Mouse (Mus musculus): ENCODE measurements at regions not wholly inside any gene's neighbourhood (a gene's known extent, or its start where the extent isn't known, plus 50 kb on each side); places are given as distances from the start of the nearest gene placed in this dataset.

DNA sequence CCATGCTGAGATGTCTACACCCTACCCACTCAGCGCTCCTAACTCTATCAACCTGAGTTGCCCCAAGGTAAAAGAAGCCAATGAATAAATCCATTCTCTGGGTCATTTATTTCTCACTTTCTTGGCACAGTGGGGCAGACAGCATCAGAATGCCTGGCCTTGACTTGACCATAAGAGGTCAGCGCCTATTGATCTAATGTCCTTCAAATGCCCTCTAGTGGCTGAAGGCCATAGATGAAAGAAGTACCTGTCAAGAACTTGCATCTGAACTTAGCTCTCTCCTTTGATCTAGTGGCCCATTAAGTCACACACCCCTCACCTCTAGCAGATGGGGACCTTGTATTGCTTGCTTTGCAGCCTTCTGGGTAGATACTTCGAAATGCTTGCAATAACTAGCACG, 159.5 kb upstream of the Smarca2 start:
- Histone ChIP-seq H3K4me3 (no peak overlapping the region), H3K27me3 (no peaks in the 10 kb centered on the region), H3K4me1 (no peaks in the 10 kb centered on the region), H3K9me3 (no peaks in the 10 kb centered on the region), H3K4me2 (replicated peaks) (no peak overlapping the region), H3K36me3 (no peaks in the 10 kb centered on the region), H3K9ac (replicated peaks) (no peak overlapping the region), H3K27ac (replicated peaks) (no peak overlapping the region)
- no peak for ATAC-seq (ENCODE audit: low FRiP score, low read depth)
- 89% methylated on average over 4 of the region's 4 CpGs for WGBS

DNA sequence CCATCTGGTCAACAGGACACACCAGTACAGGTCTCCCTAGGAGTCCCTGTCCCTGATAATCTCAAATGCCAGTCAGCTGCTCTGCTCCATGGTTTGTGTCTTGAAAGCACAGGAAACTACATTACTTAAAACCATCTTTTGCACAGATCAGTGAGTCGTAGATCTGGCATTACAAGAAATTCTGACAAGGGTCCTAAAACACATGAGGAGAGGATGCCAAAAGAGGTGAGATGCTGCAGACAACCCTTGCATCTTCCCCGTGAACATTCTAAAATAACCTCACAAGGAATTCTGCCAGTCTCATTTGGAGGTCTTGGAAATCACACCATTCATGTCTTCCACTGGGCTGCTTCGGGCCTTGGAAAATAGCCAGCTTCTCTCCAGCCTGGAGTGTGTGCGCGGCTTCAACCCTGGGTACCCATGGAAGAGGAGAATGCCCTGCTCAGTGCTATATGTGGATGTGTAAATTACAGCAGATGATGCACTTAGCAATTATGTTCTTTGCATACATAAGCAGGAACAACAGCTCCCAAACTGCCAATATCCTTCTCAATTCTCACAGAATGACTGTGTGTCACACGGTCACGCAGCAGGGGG, 157.3 kb upstream of the Smarca2 start:
- Histone ChIP-seq H3K9me3 (no peaks in the 10 kb centered on the region), H3K27ac (replicated peaks) (no peak overlapping the region), H3K4me2 (replicated peaks) (no peak overlapping the region), H3K36me3 (no peaks in the 10 kb centered on the region), H3K4me1 (no peaks in the 10 kb centered on the region), H3K4me3 (no peak overlapping the region), H3K9ac (replicated peaks) (no peak overlapping the region), H3K27me3 (no peaks in the 10 kb centered on the region)
- no peak for ATAC-seq (ENCODE audit: low FRiP score, low read depth)
- WGBS: 87% methylated on average over 7 of the region's 7 CpGs

DNA sequence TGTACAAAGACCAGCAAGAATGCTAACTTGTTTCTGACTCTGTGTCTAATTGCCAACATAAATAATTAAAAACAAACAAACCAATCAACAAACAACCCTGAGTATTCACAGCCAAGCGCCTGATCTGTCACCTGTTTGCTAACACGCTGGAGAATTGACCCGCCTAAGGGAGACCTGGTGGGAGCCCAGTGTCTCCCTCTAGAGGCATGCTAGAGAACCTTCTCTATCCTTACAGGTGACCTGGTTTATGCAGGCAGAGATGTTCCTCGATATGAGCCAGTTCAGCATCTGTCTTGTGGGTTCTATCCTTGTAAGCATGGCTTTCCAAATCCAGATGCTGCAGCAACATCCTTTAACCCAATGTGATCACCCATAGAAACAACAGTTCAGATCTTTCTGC, 143.1 kb upstream of the Smarca2 start:
- 47% methylated on average over 4 of the region's 4 CpGs for WGBS
- Histone ChIP-seq H3K36me3 (no peaks in the 10 kb centered on the region), H3K27me3 (no peaks in the 10 kb centered on the region), H3K4me2 (replicated peaks) (no peak overlapping the region), H3K27ac (replicated peaks) (no peak overlapping the region), H3K4me3 (no peak overlapping the region), H3K4me1 (peaks cover 8% of the 10 kb centered on the region), H3K9ac (replicated peaks) (no peak overlapping the region), H3K9me3 (no peaks in the 10 kb centered on the region)
- no peak for ATAC-seq (ENCODE audit: low FRiP score, low read depth)

GRCm38 (mm10) chr19:26465228-26465627, 139.6 kb upstream of the Smarca2 start:
- Histone ChIP-seq H3K27me3 (no peaks in the 10 kb centered on the region), H3K4me1 (peaks cover 20% of the 10 kb centered on the region), H3K27ac (replicated peaks) (no peak overlapping the region), H3K36me3 (no peaks in the 10 kb centered on the region), H3K9me3 (no peaks in the 10 kb centered on the region), H3K9ac (replicated peaks) (no peak overlapping the region), H3K4me3 (no peak overlapping the region), H3K4me2 (replicated peaks) (no peak overlapping the region)
- no peak for ATAC-seq (ENCODE audit: low FRiP score, low read depth)
- 41% methylated on average over 2 of the region's 2 CpGs for WGBS

- ATAC-seq (ENCODE audit: low FRiP score, low read depth): no peak
- Histone ChIP-seq H3K27ac (replicated peaks) (no peak overlapping the region), H3K9ac (replicated peaks) (no peak overlapping the region), H3K4me1 (peaks cover 20% of the 10 kb centered on the region), H3K4me3 (no peak overlapping the region), H3K27me3 (no peaks in the 10 kb centered on the region), H3K9me3 (no peaks in the 10 kb centered on the region), H3K4me2 (replicated peaks) (no peak overlapping the region), H3K36me3 (no peaks in the 10 kb centered on the region)
- 78% methylated on average over 4 of the region's 4 CpGs for WGBS
Observed at GRCm38 (mm10) chr19:26466244-26466643, 138.6 kb upstream of the Smarca2 start.

DNA sequence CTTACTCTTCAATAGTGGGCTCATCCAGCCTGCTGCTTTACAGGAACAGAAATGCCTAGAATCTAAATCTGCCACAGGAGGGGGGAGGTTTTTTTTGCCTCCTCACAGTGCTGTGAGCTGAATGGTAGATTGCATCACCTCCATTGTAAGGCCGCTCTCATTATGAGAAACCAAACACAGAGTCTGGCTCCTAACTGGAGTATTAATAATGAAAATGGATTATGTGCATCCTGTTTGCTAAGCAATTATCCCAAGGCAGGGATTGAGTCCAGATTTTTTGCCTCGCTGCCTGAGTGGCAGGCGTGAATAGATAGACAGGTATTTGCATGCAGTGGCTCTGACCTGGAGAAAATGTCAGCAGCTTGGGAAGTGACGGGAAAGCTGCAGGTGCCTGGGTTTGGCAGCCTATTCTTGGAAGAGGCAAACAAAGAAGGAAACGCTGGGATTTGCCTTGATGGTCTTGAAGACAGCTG, 137.6 kb upstream of the Smarca2 start:
- ATAC-seq (ENCODE audit: low FRiP score, low read depth): 0 out of 2 replicates have a peak, but pooled peaks have one; percentile 23
- Histone ChIP-seq H3K9me3 (no peaks in the 10 kb centered on the region), H3K9ac (replicated peaks) (no peak overlapping the region), H3K4me1 (peaks cover 20% of the 10 kb centered on the region), H3K4me2 (replicated peaks) (peak overlapping the region; percentile 14), H3K36me3 (no peaks in the 10 kb centered on the region), H3K27ac (replicated peaks) (peak overlapping the region; percentile 39; the same call in 1 of the 2 replicates), H3K4me3 (no peak overlapping the region), H3K27me3 (no peaks in the 10 kb centered on the region)
- 27% methylated on average over 5 of the region's 5 CpGs for WGBS

GRCm38 (mm10) chr19:26472659-26473058, 132.2 kb upstream of the Smarca2 start:
- no peak for ATAC-seq (ENCODE audit: low FRiP score, low read depth)
- no peaks in the 10 kb centered on the region for H3K27me3 ChIP-seq
- 88% methylated on average over 1 of the region's 1 CpGs for WGBS
- H3K27ac ChIP-seq (replicated peaks): no peak overlapping the region
- H3K4me1 ChIP-seq: peaks cover 15% of the 10 kb centered on the region
- no peak overlapping the region for H3K4me3 ChIP-seq
- H3K9me3 ChIP-seq: no peaks in the 10 kb centered on the region
- no peak overlapping the region for H3K4me2 ChIP-seq (replicated peaks)
- no peak overlapping the region for H3K9ac ChIP-seq (replicated peaks)
- no peaks in the 10 kb centered on the region for H3K36me3 ChIP-seq

DNA sequence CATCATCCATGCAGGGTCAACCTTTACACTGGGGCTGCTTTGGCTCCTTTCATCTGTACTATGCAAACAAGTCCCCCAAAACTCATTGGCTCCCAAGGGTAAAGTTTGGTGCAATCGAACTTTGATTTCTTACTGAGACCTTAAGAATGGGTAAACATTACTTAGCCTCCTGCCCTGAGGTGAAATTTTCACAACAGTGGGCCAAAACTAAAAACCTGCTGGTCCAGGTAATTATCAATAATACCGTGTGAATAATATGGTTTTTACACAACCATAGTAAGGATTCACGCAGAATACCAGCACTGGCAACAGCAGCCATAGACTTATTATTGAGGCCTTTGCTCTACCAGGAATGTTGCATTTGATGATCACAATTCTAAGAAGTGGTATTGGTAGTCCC, 131.6 kb upstream of the Smarca2 start:
- Histone ChIP-seq H3K4me1 (peaks cover 18% of the 10 kb centered on the region), H3K27me3 (no peaks in the 10 kb centered on the region), H3K36me3 (no peaks in the 10 kb centered on the region), H3K4me2 (replicated peaks) (no peak overlapping the region), H3K9ac (replicated peaks) (no peak overlapping the region), H3K27ac (replicated peaks) (no peak overlapping the region), H3K9me3 (no peaks in the 10 kb centered on the region), H3K4me3 (no peak overlapping the region)
- 89% methylated on average over 3 of the region's 3 CpGs for WGBS
- ATAC-seq (ENCODE audit: low FRiP score, low read depth): no peak

DNA sequence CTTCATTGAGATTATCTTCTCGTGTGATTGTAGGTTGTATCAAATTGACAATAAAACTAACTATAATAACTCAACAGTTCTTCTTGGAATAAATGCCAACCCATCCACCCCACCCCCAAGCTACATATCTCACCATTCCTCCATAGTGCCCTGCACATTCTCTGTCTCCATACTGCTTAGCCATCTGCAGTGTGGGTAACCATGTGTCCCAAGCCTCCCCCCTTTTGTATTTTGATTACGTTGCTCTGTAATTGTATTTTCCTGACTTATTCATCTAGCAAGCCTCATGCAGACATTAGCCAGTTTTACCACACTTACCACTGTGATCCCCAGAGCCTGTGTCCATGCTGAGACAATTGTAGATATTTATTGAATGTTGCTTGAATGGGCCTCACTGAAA, 129.7 kb upstream of the Smarca2 start:
- H3K4me1 ChIP-seq: peaks cover 25% of the 10 kb centered on the region
- no peak overlapping the region for H3K27ac ChIP-seq (replicated peaks)
- H3K9me3 ChIP-seq: no peaks in the 10 kb centered on the region
- no peak overlapping the region for H3K4me3 ChIP-seq
- ATAC-seq (ENCODE audit: low FRiP score, low read depth): no peak
- H3K36me3 ChIP-seq: no peaks in the 10 kb centered on the region
- WGBS: 65% methylated on average over 2 of the region's 2 CpGs
- no peaks in the 10 kb centered on the region for H3K27me3 ChIP-seq
- no peak overlapping the region for H3K4me2 ChIP-seq (replicated peaks)
- H3K9ac ChIP-seq (replicated peaks): no peak overlapping the region

GRCm38 (mm10) chr19:26475754-26476153, 129.1 kb upstream of the Smarca2 start:
- Histone ChIP-seq H3K9me3 (no peaks in the 10 kb centered on the region), H3K4me2 (replicated peaks) (no peak overlapping the region), H3K27ac (replicated peaks) (no peak overlapping the region), H3K4me1 (peaks cover 25% of the 10 kb centered on the region), H3K36me3 (no peaks in the 10 kb centered on the region), H3K9ac (replicated peaks) (no peak overlapping the region), H3K27me3 (no peaks in the 10 kb centered on the region), H3K4me3 (no peak overlapping the region)
- ATAC-seq (ENCODE audit: low FRiP score, low read depth): no peak
- 31% methylated on average over 2 of the region's 2 CpGs for WGBS

- no peak overlapping the region for H3K27ac ChIP-seq (replicated peaks)
- H3K27me3 ChIP-seq: no peaks in the 10 kb centered on the region
- peak overlapping the region; percentile 32 for H3K4me2 ChIP-seq (replicated peaks)
- no peak overlapping the region for H3K9ac ChIP-seq (replicated peaks)
- no peaks in the 10 kb centered on the region for H3K9me3 ChIP-seq
- no peaks in the 10 kb centered on the region for H3K36me3 ChIP-seq
- 28% methylated on average over 16 of the region's 16 CpGs for WGBS
- peaks cover 25% of the 10 kb centered on the region for H3K4me1 ChIP-seq
- peak; percentile 9; the same call in 1 of the 2 replicates for ATAC-seq (ENCODE audit: low FRiP score, low read depth)
- H3K4me3 ChIP-seq: no peak overlapping the region
Observed at GRCm38 (mm10) chr19:26478055-26478737, 126.7 kb upstream of the Smarca2 start.

DNA sequence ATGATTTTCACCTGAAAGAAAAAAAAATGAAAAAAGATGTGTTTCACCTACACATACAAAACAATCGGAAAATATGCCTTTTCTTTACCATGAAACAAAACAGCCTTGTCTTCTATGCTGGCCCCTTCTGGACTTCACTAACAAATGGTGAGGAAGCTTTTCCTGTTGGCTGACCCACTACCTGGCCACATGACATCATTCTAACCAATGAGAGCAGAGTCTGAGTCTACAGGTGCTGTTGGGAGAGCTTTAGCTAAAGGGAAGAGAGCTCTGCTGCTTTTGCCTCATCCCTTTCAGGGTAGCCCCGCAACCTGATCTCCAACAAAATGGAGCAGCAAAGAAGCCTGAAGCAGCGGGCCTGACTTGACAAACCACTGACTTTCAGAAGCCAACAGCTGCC, 120.5 kb upstream of the Smarca2 start:
- Histone ChIP-seq H3K36me3 (no peaks in the 10 kb centered on the region), H3K4me3 (no peak overlapping the region), H3K27ac (replicated peaks) (no peak overlapping the region), H3K4me2 (replicated peaks) (no peak overlapping the region), H3K4me1 (no peaks in the 10 kb centered on the region), H3K27me3 (no peaks in the 10 kb centered on the region), H3K9ac (replicated peaks) (no peak overlapping the region), H3K9me3 (no peaks in the 10 kb centered on the region)
- 73% methylated on average over 3 of the region's 3 CpGs for WGBS
- ATAC-seq (ENCODE audit: low FRiP score, low read depth): no peak
